Mouse (Mus musculus) frontal cortex, postnatal 36 days (tissue): ENCODE measurements at regions not wholly inside any gene's neighbourhood (a gene's known extent, or its start where the extent isn't known, plus 50 kb on each side); places are given as distances from the start of the nearest gene placed in this dataset.
A peak's percentile ranks its signal among the peaks of the same experiment; 100 is the strongest.

Source experiments
- DNase-seq, 2 experiments: peaks; one replicate each; pipeline ENCODE4 v3.0.0; 2022; ENCODE audit warnings: low spot score in 2 of 2

DNA sequence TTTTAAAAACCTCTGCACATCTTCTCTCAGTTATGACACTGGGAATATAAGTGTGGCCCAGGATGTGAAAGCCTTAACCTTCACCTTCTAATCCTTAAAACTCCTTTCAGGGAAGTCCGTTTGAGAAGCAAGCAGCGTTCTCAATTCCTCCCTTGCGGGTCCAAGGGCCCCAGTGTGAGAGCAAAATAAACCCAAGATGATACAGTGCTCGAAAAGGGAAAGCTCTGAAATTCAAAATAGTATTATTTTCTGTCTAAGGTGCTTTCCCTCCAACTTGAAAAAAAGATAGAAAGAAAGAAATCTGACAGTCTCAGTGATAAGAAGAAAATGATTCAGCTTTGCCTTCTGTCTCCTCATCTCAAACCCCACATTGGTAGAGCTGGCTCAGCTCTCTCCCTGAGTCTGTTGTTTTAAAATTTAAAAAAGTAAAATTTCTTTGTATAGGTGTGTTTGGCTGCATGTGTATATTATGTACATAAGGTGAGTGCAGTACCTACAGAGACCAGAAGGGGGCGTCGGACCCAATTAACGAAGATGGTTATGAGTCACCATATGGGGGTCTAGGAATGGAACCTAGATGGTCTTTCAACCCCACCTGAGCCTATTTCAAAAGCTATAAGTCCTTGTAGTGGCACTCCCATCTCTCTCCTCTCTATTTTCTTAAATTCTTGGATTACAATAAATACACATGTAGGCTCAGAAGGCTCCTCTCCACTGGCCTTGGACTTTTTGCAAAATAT is 222.3 kb upstream of the Spdye4c start:
- DNase-seq: no peak

GRCm38 (mm10) chr2:128370821-128371220 is 220.2 kb upstream of the Spdye4c start:
- no peak for DNase-seq

- DNase-seq: no peak
Observed at GRCm38 (mm10) chr2:128372204-128372603, 218.8 kb upstream of the Spdye4c start.

DNA sequence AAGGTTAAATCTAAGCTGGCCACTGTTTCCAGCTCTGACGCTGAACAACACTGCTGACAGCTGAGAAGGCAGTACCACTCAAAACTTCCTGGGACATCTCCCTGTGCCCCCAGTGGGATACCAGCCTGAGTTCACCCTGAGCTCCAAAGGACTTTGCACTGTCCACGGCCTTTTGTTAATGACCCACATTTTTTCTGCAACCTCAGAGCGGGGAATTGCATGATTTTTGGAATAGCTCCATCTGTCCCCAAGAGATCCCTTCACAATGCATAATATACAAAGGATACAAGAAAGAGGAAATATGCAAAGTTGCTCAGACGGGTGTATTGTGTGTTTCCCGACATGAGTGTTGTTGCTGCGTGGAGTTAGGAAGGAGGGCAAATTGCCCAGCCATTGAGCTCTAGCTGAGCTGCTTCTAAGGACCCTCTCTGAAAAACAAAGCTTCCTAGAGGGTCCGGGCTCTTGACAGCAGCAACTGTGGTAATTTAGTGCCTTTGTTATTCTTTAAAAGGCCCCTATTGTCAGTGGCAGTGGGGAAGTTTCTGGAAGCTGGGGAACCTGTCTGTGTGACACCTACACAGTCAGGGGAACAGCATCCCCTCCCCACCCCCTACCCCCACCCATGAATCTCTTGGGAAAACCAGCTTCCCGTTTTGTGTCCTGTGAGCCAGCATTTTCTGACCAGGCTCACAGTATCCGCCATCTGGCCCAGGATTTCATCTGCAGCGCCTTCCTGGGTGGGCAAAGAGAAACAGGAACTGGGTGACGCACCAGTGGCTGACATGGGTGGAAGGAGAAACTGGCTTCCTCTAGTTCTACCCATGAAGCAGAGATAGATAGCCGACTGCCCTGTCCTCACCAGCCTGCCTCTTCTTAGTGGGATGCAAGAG is 217.4 kb upstream of the Spdye4c start:
- DNase-seq: no peak

- no peak for DNase-seq
Observed at GRCm38 (mm10) chr2:128374253-128374566, 216.8 kb upstream of the Spdye4c start.

DNA sequence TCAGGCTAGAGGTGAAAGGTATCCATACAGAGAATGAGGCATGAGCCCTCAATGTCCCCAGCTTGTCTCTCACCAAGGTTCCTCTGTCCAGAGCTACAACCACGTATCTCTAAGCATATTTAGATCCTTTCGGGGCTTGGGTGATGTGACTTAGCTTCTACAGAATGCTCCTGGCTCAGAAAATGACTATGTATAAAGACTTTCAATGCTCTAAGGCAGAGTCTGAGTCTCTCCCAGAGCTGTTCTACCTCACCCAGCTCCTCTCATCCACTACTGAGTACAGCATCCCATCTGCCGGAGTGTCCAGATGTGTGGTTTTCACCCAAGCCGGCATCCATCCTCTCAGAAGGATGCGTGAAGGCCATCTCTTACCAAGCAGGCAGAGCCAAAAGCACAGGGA is 216.1 kb upstream of the Spdye4c start:
- no peak for DNase-seq

DNA sequence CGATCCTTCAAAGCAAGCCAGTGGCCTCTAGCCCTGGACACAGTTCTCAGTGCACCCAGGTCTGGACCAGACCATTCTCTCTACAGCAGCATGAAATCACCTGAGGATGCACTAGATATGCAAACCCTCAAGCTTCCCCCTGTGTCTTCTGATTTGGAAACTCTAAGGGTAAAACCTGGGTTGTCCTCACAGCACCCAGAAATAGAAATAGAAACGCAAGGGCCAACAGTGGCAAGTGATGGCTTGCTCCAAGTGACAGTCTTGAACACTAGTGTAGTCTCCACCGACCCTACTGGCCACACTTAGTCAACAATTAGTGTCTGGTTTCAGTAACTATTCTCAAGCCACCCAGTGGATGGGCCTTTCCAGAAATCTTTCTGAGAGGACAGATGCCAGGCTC is 215.2 kb upstream of the Spdye4c start:
- DNase-seq: no peak

DNA sequence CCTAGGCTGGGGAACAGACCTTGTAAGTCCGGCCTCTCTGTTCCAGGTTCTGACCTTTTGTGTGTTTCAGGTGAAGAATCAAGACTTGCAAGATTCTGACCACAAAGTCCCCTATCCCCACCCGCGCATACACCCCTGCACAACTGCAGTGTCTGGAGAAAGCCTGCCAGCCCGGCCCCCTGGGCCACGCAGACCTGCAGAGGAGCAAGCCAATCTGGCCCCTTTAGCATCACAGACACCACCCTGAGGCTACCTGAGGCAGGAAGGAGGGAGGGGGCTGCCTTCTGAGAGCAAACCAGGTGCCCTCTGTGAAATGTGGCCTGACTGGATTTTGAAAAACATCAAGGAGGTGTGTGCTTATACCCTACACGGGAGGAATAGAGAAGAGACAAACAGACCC is 213.8 kb upstream of the Spdye4c start:
- DNase-seq: no peak

GRCm38 (mm10) chr2:128377680-128378079 is 213.3 kb upstream of the Spdye4c start:
- no peak for DNase-seq

DNA sequence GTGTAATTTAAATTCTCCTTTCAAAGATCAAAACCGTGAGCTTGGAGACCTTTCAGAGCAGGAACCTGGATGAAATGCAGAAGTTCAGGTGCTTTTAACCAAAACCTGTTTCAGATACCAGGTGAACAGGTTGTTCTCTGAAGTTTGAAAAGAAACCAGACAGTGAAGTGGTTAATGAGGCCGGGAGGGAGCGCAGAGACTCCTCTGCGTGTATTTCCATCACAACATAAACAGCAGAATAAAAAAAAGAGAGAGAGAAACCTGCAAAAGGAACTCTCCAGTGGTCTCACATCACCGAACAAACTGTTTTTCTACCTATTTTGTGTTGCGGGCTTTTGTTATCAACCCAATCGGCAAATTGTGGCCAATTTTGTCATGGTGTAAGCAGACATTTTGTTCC is 212.6 kb upstream of the Spdye4c start:
- DNase-seq: no peak

- DNase-seq: no peak
Observed at GRCm38 (mm10) chr2:128379151-128379550, 211.9 kb upstream of the Spdye4c start.

DNA sequence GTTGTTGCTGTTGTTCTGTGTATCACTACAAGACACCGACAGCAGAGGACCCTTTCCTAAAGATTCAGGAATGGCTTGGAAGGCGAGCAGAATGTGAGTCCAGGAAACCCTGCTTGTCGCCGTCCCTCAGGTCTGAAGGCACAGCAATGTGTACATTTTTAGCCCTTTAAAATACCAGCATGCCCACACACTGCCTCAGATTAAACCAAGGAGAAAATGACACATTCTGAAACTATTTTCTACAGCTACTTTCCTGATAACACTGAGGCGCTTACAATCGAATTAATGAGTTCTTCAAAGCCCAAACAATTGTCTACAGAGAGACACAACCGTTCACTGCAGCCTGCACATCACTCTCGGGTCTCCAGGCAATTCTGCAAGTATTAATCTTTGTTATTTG is 211.5 kb upstream of the Spdye4c start:
- peak in 1 of 2 experiments; percentile 13 for DNase-seq

GRCm38 (mm10) chr2:128380581-128380980 is 210.4 kb upstream of the Spdye4c start:
- DNase-seq: no peak

DNA sequence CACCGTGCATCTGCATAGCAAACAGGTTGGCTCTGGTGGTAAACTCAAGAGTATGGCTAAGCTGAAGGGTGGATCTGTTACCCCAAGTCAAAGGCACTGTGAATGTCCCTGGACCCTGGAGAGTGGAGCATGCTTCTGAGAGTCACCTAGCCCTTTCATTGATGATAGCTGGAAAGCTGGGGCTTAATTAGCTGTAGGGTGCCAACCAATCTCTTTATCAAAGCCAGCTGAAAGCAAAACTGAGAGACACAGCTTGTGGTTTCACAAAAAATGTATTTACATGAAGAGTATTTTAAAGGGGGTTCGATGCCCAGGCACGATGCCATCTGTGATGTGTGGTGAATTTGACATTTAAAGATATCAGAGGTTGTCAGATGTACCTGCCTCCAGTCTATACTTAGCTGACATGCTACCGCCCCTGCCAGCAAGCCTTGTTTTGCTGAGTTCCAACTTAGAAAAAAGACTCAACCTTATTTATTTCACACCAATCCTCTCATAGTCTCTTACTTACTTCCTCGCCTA is 209.3 kb upstream of the Spdye4c start:
- DNase-seq: no peak

DNA sequence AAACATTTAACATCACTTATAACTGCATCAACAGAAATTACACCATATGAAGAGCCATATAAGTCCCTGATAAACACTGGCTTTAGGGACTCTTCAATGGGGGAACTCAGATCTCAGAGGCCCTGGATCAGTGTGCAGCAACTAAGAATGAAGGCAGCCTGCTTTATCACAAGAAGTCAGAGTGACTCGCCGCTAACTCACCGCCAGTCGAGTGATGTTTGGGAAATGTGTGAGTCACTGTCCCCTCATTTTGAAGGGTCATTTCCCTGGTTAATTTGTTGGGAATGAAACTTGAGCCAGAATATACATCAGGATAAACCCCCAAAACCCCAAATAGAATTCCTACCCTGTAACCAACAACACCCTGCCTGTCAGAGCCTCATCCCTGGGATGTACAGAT is 208.5 kb upstream of the Spdye4c start:
- DNase-seq: no peak

DNA sequence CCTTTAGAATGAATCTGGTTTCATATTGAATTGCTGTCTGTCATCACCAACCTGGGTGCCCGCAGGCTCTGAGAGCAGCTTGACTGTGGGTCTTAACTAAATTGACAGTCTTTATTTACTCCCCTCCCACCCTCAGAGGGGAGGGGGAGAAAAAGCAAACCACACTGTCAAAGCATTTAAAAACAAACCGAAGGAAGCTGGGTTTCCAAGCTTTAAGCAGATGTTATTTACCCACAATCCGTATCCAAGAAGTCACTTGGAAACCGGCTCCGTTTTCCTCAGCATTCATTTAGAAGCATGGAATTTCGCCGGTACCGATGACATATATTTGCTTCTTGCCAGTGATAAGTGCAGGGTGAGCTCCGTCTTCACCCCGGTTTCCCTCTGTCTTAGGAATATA is 206.4 kb upstream of the Spdye4c start:
- DNase-seq: peak in 1 of 2 experiments; percentile 7

GRCm38 (mm10) chr2:128386846-128387621 is 204.0 kb upstream of the Spdye4c start:
- no peak for DNase-seq

- no peak for DNase-seq
Observed at GRCm38 (mm10) chr2:128387851-128388471, 203.0 kb upstream of the Spdye4c start.

DNA sequence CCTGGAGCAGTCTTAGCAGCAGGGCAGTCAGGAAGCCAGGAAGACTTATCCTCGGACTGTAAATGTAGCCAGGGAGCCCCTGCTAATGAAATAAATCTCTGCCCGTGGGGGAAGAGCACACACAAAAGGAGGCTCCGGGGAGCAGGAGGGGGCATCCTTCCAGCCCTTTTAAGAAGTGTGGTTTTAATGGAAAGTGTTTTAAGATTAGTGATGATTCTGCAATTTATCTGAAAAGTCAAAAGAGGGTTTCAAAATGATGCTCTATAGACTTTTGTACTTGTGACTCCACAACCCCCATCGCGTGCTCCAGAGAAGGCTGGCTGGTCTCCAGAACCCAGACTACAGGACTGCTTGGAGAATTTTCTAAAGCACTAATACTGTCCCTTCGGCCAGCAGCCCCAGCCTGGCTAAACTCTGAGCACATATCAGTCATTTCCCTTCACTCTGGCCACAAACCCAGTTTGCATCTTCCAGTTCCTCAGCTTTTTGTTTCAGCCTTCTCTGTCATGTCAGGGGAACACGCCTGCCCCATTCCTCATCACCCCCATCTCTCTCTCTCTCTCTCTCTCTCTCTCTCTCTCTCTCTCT is 202.0 kb upstream of the Spdye4c start:
- no peak for DNase-seq

- no peak for DNase-seq
Observed at GRCm38 (mm10) chr2:128392344-128392743, 198.7 kb upstream of the Spdye4c start.

DNA sequence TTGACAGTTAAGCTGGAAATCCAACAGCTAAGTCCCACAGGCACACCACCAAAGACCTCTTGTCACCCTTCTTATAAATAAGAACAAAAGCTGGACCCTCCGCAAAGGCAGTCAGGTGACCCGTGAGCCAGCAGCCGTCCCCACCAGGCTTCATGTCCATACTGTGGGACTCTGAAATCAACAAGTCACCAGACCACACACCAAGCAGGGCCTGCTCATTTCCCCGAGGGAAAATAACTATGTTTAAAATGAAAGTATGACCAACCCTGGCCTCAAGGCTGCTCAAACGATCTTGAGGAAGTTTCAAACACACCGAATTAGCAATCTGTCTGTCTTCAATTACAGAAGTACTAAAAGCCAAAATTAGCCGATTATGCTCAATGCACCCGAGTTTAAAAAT is 197.6 kb upstream of the Spdye4c start:
- DNase-seq: no peak
